Mouse (Mus musculus) liver, embryonic 15.5 days (tissue): ENCODE measurements at regions not wholly inside any gene's neighbourhood (a gene's known extent, or its start where the extent isn't known, plus 50 kb on each side); places are given as distances from the start of the nearest gene placed in this dataset.
"Not testable (repeated sequence)": the region's sequence is repeated elsewhere in the genome, so short reads cannot be mapped to it uniquely, and the experiment has no call there.

Source experiments
- ATAC-seq: fragments of 200-750 bp; cut with Nextera tagmentation; 2 replicates; pipeline ENCODE4 v1.8.0; 2017; ENCODE audit warnings: moderate number of reproducible peaks, mild to moderate bottlenecking, moderate library complexity; ENCODE audit not compliant: insufficient read depth
- H3K27ac ChIP-seq: fragments of 300-500 bp; sonication (generic); replicated peaks from 2 replicates; pipeline ENCODE4 v1.5.1; 2015; ENCODE audit warnings: mild to moderate bottlenecking, inconsistent platforms
- H3K27me3 ChIP-seq: fragments of 300-500 bp; sonication (generic); 2 replicates; pipeline ENCODE4 v1.6.1; 2015; ENCODE audit warnings: mild to moderate bottlenecking, inconsistent platforms
- H3K36me3 ChIP-seq: fragments of 300-500 bp; sonication (generic); replicated peaks from 2 replicates; pipeline ENCODE4 v1.6.1; 2015; ENCODE audit warnings: moderate library complexity, mild to moderate bottlenecking, inconsistent platforms
- H3K4me1 ChIP-seq: fragments of 300-500 bp; sonication (generic); replicated peaks from 2 replicates; pipeline ENCODE4 v1.6.1; 2015; ENCODE audit warnings: inconsistent platforms
- H3K4me2 ChIP-seq: fragments of 300-500 bp; sonication (generic); 2 replicates; pipeline ENCODE4 v1.6.1; 2015; ENCODE audit warnings: moderate library complexity, mild to moderate bottlenecking, inconsistent platforms
- H3K4me3 ChIP-seq: fragments of 300-500 bp; sonication (generic); replicated peaks from 2 replicates; pipeline ENCODE4 v1.5.1; 2015; ENCODE audit warnings: mild to moderate bottlenecking, inconsistent platforms
- H3K9ac ChIP-seq: fragments of 300-500 bp; sonication (generic); 2 replicates; pipeline ENCODE4 v1.6.1; 2015; ENCODE audit warnings: moderate library complexity, mild to moderate bottlenecking, inconsistent platforms
- H3K9me3 ChIP-seq: fragments of 300-500 bp; sonication (generic); replicated peaks from 2 replicates; pipeline ENCODE4 v1.6.1; 2016; ENCODE audit warnings: inconsistent platforms
- WGBS: fragments of 180-500 bp; shearing (Covaris S2); methylation state at CpG from one replicate; pipeline ENCODE4 v1.1.7; 2015; ENCODE audit warnings: mixed read lengths; ENCODE audit not compliant: insufficient replicate concordance; 5-methylcytosine and 5-hydroxymethylcytosine counted together

- no peak for ATAC-seq
- Histone ChIP-seq H3K36me3 (no peaks in the 10 kb centered on the region), H3K27ac (no peak overlapping the region), H3K9ac (no peak overlapping the region), H3K9me3 (no peaks in the 10 kb centered on the region), H3K27me3 (no peaks in the 10 kb centered on the region), H3K4me1 (no peaks in the 10 kb centered on the region), H3K4me3 (no peak overlapping the region), H3K4me2 (no peak overlapping the region)
- WGBS: 32% methylated on average over 2 of the region's 2 CpGs
Measured at GRCm38 (mm10) chr11:22573166-22573565, 61.3 kb downstream of the Tmem17 start.

- no peak for ATAC-seq
- no peaks in the 10 kb centered on the region for H3K4me1 ChIP-seq
- no peaks in the 10 kb centered on the region for H3K36me3 ChIP-seq
- WGBS: 41% methylated on average over 3 of the region's 3 CpGs
- H3K4me3 ChIP-seq: no peak overlapping the region
- H3K27ac ChIP-seq: no peak overlapping the region
- no peaks in the 10 kb centered on the region for H3K9me3 ChIP-seq
- no peaks in the 10 kb centered on the region for H3K27me3 ChIP-seq
- no peak overlapping the region for H3K4me2 ChIP-seq
- H3K9ac ChIP-seq: no peak overlapping the region
Measured at GRCm38 (mm10) chr11:22573802-22574201, 61.9 kb downstream of the Tmem17 start.

GRCm38 (mm10) chr11:22574506-22574905 is 62.6 kb downstream of the Tmem17 start:
- Histone ChIP-seq H3K9me3 (no peaks in the 10 kb centered on the region), H3K27me3 (no peaks in the 10 kb centered on the region), H3K36me3 (no peaks in the 10 kb centered on the region), H3K4me1 (no peaks in the 10 kb centered on the region), H3K4me2 (no peak overlapping the region), H3K4me3 (no peak overlapping the region), H3K9ac (no peak overlapping the region), H3K27ac (no peak overlapping the region)
- ATAC-seq: no peak
- WGBS: 68% methylated on average over 2 of the region's 2 CpGs

GRCm38 (mm10) chr11:22584100-22584487 is 72.2 kb downstream of the Tmem17 start:
- WGBS: 43% methylated on average over 5 of the region's 5 CpGs
- no peaks in the 10 kb centered on the region for H3K9me3 ChIP-seq
- no peak overlapping the region for H3K9ac ChIP-seq
- H3K4me3 ChIP-seq: no peak overlapping the region
- no peak overlapping the region for H3K27ac ChIP-seq
- H3K4me2 ChIP-seq: no peak overlapping the region
- ATAC-seq: no peak
- no peaks in the 10 kb centered on the region for H3K27me3 ChIP-seq
- H3K4me1 ChIP-seq: peaks cover 9% of the 10 kb centered on the region
- H3K36me3 ChIP-seq: no peaks in the 10 kb centered on the region

- no peaks in the 10 kb centered on the region for H3K9me3 ChIP-seq
- H3K36me3 ChIP-seq: no peaks in the 10 kb centered on the region
- no peaks in the 10 kb centered on the region for H3K27me3 ChIP-seq
- no peak overlapping the region for H3K9ac ChIP-seq
- no peak overlapping the region for H3K4me2 ChIP-seq
- peaks cover 9% of the 10 kb centered on the region for H3K4me1 ChIP-seq
- no peak for ATAC-seq
- 3% methylated on average over 14 of the region's 14 CpGs for WGBS
- no peak overlapping the region for H3K4me3 ChIP-seq
- no peak overlapping the region for H3K27ac ChIP-seq
Measured at GRCm38 (mm10) chr11:22584488-22585158, 72.7 kb downstream of the Tmem17 start.

GRCm38 (mm10) chr11:22587691-22588241 is 75.9 kb downstream of the Tmem17 start:
- no peak for ATAC-seq
- H3K27ac ChIP-seq: no peak overlapping the region
- no peaks in the 10 kb centered on the region for H3K9me3 ChIP-seq
- H3K4me3 ChIP-seq: no peak overlapping the region
- no peak overlapping the region for H3K9ac ChIP-seq
- H3K4me1 ChIP-seq: peaks cover 9% of the 10 kb centered on the region
- H3K27me3 ChIP-seq: no peaks in the 10 kb centered on the region
- 52% methylated on average over 7 of the region's 7 CpGs for WGBS
- no peaks in the 10 kb centered on the region for H3K36me3 ChIP-seq
- no peak overlapping the region for H3K4me2 ChIP-seq

GRCm38 (mm10) chr11:22588546-22588945 is 76.7 kb downstream of the Tmem17 start:
- Histone ChIP-seq H3K36me3 (no peaks in the 10 kb centered on the region), H3K4me1 (peaks cover 9% of the 10 kb centered on the region), H3K27ac (no peak overlapping the region), H3K9ac (no peak overlapping the region), H3K9me3 (no peaks in the 10 kb centered on the region), H3K4me3 (no peak overlapping the region), H3K4me2 (no peak overlapping the region), H3K27me3 (no peaks in the 10 kb centered on the region)
- 48% methylated on average over 2 of the region's 2 CpGs for WGBS
- no peak for ATAC-seq

- Histone ChIP-seq H3K4me1 (peaks cover 9% of the 10 kb centered on the region), H3K9ac (no peak overlapping the region), H3K9me3 (no peaks in the 10 kb centered on the region), H3K4me2 (no peak overlapping the region), H3K27ac (no peak overlapping the region), H3K27me3 (no peaks in the 10 kb centered on the region), H3K36me3 (no peaks in the 10 kb centered on the region), H3K4me3 (no peak overlapping the region)
- WGBS: 35% methylated on average over 2 of the region's 2 CpGs
- ATAC-seq: no peak
Measured at GRCm38 (mm10) chr11:22589901-22590300, 78.0 kb downstream of the Tmem17 start.

- H3K4me2 ChIP-seq, H3K9ac ChIP-seq, ATAC-seq, H3K4me3 ChIP-seq, H3K4me1 ChIP-seq, H3K27ac ChIP-seq, H3K27me3 ChIP-seq, H3K36me3 ChIP-seq, H3K9me3 ChIP-seq: not testable (repeated sequence)
- 72% methylated on average over 14 of the region's 14 CpGs for WGBS
Measured at GRCm38 (mm10) chr11:22591050-22591449, 79.2 kb downstream of the Tmem17 start.

GRCm38 (mm10) chr11:22592706-22593105 is 80.8 kb downstream of the Tmem17 start:
- no peak overlapping the region for H3K9ac ChIP-seq
- no peak overlapping the region for H3K4me2 ChIP-seq
- no peak overlapping the region for H3K4me3 ChIP-seq
- no peak for ATAC-seq
- no peak overlapping the region for H3K27ac ChIP-seq
- H3K27me3 ChIP-seq: no peaks in the 10 kb centered on the region
- peaks cover 4% of the 10 kb centered on the region for H3K4me1 ChIP-seq
- H3K9me3 ChIP-seq: no peaks in the 10 kb centered on the region
- H3K36me3 ChIP-seq: no peaks in the 10 kb centered on the region
- WGBS: 61% methylated on average over 5 of the region's 5 CpGs

GRCm38 (mm10) chr11:22596076-22596804 is 84.4 kb downstream of the Tmem17 start:
- H3K27me3 ChIP-seq: no peaks in the 10 kb centered on the region
- H3K4me1 ChIP-seq: no peaks in the 10 kb centered on the region
- H3K27ac ChIP-seq: no peak overlapping the region
- no peaks in the 10 kb centered on the region for H3K9me3 ChIP-seq
- 49% methylated on average over 8 of the region's 8 CpGs for WGBS
- H3K36me3 ChIP-seq: no peaks in the 10 kb centered on the region
- no peak overlapping the region for H3K4me2 ChIP-seq
- no peak overlapping the region for H3K9ac ChIP-seq
- no peak for ATAC-seq
- no peak overlapping the region for H3K4me3 ChIP-seq
